Mouse (Mus musculus): Measurements from ENCODE around the gene Gm42906.

GRCm38 (mm10) chr5:151175897-151176313 lies 252.1 kb downstream of the Gm42906 start:
- TF ChIP-seq ZNF384 (IDR thresholded peaks at IDR 0.05; ENCODE audit: low read depth, low read length) (no peak), CHD2 (IDR thresholded peaks at IDR 0.05; ENCODE audit: low read depth, low read length) (no peak), ZC3H11A (IDR thresholded peaks at IDR 0.05; ENCODE audit: borderline replicate concordance, low read depth, low read length) (no peak), HCFC1 (IDR thresholded peaks at IDR 0.05; ENCODE audit: borderline replicate concordance, insufficient read depth, low read length) (no peak)

All from ES-E14 (cell line).